Mouse (Mus musculus) myocyte (in vitro differentiated cells): ENCODE measurements around the gene Tiam1.

ENCODE experiments used
- CEBPB ChIP-seq: IDR thresholded peaks from 2 replicates; pipeline ENCODE4 v1.6.1; 2011; ENCODE audit warnings: mild to moderate bottlenecking, moderate library complexity; ENCODE audit not compliant: poor library complexity, insufficient read depth, severe bottlenecking
- E2F4 ChIP-seq: IDR thresholded peaks from one replicate; pipeline ENCODE4 v1.6.1; 2011; ENCODE audit warnings: mild to moderate bottlenecking, control low read depth, moderate library complexity; ENCODE audit not compliant: insufficient read depth
- MAX ChIP-seq: IDR thresholded peaks from one replicate; pipeline ENCODE4 v1.6.1; 2011; ENCODE audit warnings: low read depth, mild to moderate bottlenecking, control low read depth
- MYOD1 ChIP-seq, 3 experiments: IDR thresholded peaks; one replicate each; pipeline ENCODE4 v1.6.1; 2011; ENCODE audit warnings: control low read depth in 2 of 3, low read depth in 2 of 3, mild to moderate bottlenecking in 2 of 3, moderate library complexity in 1 of 3; ENCODE audit not compliant: insufficient read length in 2 of 3, control insufficient read depth in 1 of 3
- MYOG ChIP-seq, 3 experiments: IDR thresholded peaks; one replicate each; pipeline ENCODE4 v1.6.1; 2011; ENCODE audit warnings: control low read depth in 2 of 3, low read depth in 2 of 3, mild to moderate bottlenecking in 2 of 3; ENCODE audit not compliant: insufficient read length in 2 of 3, control insufficient read depth in 1 of 3, insufficient read depth in 1 of 3
- POLR2A ChIP-seq: IDR thresholded peaks from one replicate; pipeline ENCODE4 v1.6.1; 2011; ENCODE audit warnings: low read depth, mild to moderate bottlenecking, control low read depth, moderate library complexity; ENCODE audit not compliant: insufficient read length
- POLR2AphosphoS2 ChIP-seq: IDR thresholded peaks from one replicate; pipeline ENCODE4 v1.6.1; 2011; ENCODE audit warnings: low read depth, control low read depth; ENCODE audit not compliant: insufficient read length
- TCF12 ChIP-seq: IDR thresholded peaks from one replicate; pipeline ENCODE4 v1.6.1; 2011; ENCODE audit warnings: mild to moderate bottlenecking, control low read depth; ENCODE audit not compliant: poor library complexity, insufficient read depth, severe bottlenecking
- TCF3 ChIP-seq: IDR thresholded peaks from one replicate; pipeline ENCODE4 v1.6.1; 2011; ENCODE audit warnings: low read depth, control low read depth; ENCODE audit not compliant: insufficient read length
- USF1 ChIP-seq: IDR thresholded peaks from one replicate; pipeline ENCODE4 v1.6.1; 2011; ENCODE audit warnings: low read depth, mild to moderate bottlenecking, control low read depth, moderate library complexity

- TF ChIP-seq POLR2A (no peak), POLR2AphosphoS2 (no peak), MYOG (IDR thresholded peaks at IDR 0.05; ENCODE audit: control insufficient read depth in 1 of 3, insufficient read depth in 1 of 3, insufficient read length in 2 of 3, low read depth in 2 of 3) (no peak), MAX (no peak), USF1 (no peak), TCF12 (no peak), TCF3 (no peak), CEBPB (no peak), E2F4 (no peak), MYOD1 (IDR thresholded peaks at IDR 0.05; ENCODE audit: control insufficient read depth in 1 of 3, insufficient read length in 2 of 3, low read depth in 2 of 3) (no peak)
Measured at GRCm38 (mm10) chr16:90011521-90012181, 131.9 kb downstream of the Tiam1 start.
